Mouse (Mus musculus): Measurements from ENCODE around the gene Apoe. TPM values are rescaled to one million over a fixed set of nuclear protein-coding genes. Genes with fewer than 3 reads are reported as not detected.

The Apoe gene
- polyA plus RNA-seq (2014; fragmentation: Illumina TruSeq; extraction: RNeasy Lipid Tissue Mini Kit (QIAGEN cat#74804); ENCODE audit: low read depth, low replicate concordance), result 3.0 TPM

DNA sequence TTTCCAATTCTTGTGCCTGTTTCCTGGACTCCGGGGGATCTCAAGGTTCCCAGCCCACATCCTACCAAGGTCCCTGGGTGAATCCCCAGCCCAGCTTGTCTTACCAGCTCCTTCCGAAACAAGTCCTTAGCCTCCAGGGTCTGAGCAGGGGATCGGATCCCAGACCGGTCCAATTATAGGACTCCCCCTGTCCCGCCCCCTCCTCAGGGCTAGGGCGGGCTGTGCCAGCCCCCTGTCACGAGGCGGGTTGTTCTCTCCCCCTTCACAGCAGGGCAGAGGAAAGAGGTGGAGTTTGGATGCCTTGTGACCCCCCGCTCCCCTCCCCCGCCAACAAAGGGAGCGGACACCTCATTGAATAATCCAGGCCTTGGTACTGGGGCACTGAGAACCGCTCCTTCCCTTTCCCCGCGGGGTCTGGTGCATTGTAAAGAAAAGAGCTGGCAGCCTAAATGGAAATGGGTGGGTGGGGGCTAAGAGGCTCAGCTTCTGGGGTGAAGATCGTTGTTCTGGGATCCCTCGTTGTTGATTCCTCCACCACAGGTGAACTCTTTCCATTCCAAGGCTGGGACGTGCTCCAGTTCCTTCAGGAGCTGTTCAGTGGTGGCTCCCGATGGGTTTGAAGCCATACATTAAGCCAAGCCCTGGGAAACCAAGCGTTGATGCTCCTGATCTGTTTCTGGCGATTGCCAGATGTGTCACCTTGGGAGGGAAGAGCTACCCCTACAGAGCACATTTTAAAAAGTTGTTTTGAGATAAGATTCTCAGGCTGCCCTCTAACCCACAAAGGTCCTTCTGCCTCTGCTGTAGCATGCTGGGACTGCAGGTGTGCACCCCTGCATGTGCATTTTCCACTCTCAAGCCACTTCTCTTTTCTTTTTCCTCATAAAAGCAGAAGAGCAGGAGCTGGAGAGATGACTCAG is at the start of gene Apoe:
TSS of gene Apoe (minus strand) at position 282 of the 920 bp plus-strand sequence.

GRCm38 (mm10) chr7:19715239-19716054 is 16.5 kb upstream of the Apoe start, which contains the start of gene Tomm40:
Tomm40 (minus strand) TSS chr7:19715438.

DNA sequence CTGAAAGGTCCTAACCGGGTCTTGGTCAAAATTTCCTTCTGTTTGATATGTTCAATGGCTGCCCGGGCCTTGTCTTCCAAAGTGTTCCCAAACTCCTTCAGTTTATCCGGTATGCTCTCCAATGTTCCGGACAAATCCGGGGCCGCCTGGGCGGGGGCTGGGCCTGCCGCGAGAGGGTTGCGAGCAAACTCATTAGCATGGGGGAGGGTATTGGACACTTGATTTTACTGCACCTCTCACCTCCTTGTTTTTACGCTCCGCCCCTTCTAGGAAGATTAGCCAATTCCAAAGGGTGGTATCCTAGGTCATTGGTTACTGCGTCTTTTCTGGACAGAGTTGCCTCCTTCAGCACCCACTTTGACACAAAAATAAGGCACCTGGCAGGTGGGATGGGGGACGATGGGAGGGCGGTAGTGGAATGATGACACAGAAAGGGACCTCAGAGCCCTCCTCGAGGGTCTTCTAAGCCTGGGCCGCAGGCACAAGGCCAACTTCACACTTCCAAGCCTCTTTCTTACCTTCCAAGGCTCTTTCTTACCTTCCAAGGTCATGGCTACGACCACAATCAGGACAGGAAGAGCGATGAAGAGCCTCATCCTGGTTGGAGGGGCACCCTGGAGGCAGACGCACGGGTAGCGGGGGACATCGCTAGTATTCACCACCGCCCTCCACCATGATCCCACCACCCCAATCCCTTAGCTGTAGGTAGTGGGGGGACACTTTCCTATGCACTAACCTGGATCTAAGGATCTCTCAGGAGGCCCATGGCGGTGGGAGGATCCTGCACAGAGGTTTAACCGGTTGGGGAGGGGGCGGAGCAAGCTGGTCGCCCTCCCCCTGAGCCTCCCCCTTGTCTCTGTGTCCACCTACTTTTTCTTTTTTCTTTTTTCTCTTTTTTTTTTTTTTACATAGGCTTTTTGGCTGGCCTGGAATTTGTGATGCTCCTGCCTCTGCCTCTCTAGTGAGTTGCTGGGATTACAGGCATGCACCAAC is 6.8 kb downstream of the Apoe start, which contains the start of gene Apoc1:
TSS of gene Apoc1 (minus strand) at position 788 of the 993 bp plus-strand sequence.

DNA sequence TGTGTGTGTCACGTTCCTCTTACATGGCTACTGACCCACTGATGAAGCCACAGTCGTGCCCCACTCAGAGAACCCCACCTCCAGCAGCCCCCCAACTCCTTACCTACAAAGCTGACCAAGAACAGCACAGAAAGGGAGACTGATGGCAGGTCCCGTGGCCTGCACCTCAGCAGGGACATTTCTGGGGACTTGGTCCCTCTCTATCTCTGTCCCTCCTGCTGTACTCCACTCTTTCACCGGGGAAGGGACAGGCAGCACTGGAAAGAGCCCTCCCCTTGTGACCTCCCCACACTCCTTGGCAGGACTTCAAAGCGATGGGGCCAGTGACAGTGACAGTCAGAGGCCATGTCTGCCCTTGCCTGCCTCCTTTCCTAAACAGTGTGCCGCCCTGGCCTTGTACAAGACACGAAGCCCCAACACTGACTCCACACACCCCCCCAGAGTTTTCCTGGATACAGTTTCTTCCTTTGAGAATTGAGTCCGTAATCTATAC is 17.7 kb downstream of the Apoe start, which contains the start of the genes Gm44805 and Apoc4:
TSS of gene Gm44805 (minus strand) at position 222 of the 493 bp plus-strand sequence.
TSS of gene Apoc4 (minus strand) at position 278 of the 493 bp plus-strand sequence.

GRCm38 (mm10) chr7:19677872-19678271 is 21.1 kb downstream of the Apoe start, which contains the start of gene Apoc2:
Apoc2 (minus strand) TSS chr7:19677941.

DNA sequence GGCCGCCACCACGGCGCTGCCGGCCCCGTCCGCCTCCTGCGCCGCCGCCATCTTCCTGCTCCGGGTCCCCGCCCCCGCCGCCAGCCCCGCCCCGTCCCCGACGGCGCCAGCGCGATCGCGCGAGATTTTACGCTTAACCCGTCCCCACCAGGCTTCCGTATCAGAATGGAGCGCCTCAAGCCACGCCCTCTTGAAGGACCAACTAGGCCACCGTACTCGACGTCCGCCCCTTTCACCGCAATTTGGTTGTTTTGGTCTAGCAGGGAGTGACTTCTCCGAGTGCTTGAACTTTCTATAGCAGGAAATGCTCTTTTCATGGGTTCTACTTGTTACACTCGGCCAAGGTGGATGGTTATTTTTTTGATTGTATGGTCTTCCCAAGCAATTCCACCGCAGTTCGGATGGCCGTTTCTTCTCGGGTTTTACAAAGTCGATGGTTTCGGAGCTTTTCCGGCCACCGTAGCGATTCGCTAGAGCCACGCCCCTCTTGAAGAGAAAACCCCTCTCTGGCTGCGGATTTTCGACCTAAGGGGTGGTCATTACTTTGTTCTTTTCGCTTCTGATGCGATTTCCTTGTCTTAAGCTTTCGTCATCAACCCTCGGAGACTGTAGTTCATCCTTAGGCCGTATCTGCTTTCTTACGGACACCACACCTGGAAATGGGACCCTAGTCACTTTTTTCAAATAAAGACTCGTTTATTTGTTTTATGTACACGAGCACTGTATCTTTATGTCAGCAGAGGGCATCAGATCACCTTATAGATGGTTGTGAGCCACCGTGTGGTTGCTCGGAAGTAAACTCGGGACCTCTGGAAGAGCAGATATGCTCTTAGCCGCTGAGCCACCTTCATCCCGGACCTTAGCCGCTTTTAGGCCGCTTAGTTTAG is 33.8 kb downstream of the Apoe start, which contains the start of gene Clptm1:
TSS of gene Clptm1 (minus strand) at position 79 of the 887 bp plus-strand sequence.

Other genes with a start within 250 kb of the Apoe start
- gene Mark4, start 240.4 kb downstream of the Apoe start, polyA plus RNA-seq (2014; fragmentation: Illumina TruSeq; extraction: RNeasy Lipid Tissue Mini Kit (QIAGEN cat#74804); ENCODE audit: low read depth, low replicate concordance), result 1.4 TPM
- gene Exoc3l2, start 235.9 kb downstream of the Apoe start, polyA plus RNA-seq (2014; fragmentation: Illumina TruSeq; extraction: RNeasy Lipid Tissue Mini Kit (QIAGEN cat#74804); ENCODE audit: low read depth, low replicate concordance), result 2.0 TPM
- 2.0 TPM for gene Bloc1s3, start 190.8 kb downstream of the Apoe start, polyA plus RNA-seq (2014; fragmentation: Illumina TruSeq; extraction: RNeasy Lipid Tissue Mini Kit (QIAGEN cat#74804); ENCODE audit: low read depth, low replicate concordance)
- gene Trappc6a, start 190.8 kb downstream of the Apoe start, polyA plus RNA-seq (2014; fragmentation: Illumina TruSeq; extraction: RNeasy Lipid Tissue Mini Kit (QIAGEN cat#74804); ENCODE audit: low read depth, low replicate concordance), result not detected
- gene Nkpd1, start 181.3 kb downstream of the Apoe start, polyA plus RNA-seq (2014; fragmentation: Illumina TruSeq; extraction: RNeasy Lipid Tissue Mini Kit (QIAGEN cat#74804); ENCODE audit: low read depth, low replicate concordance), result not detected
- 0.43 TPM for gene Ppp1r37, start 136.1 kb downstream of the Apoe start, polyA plus RNA-seq (2014; fragmentation: Illumina TruSeq; extraction: RNeasy Lipid Tissue Mini Kit (QIAGEN cat#74804); ENCODE audit: low read depth, low replicate concordance)
- not detected for gene Zfp296, start 121.9 kb downstream of the Apoe start, polyA plus RNA-seq (2014; fragmentation: Illumina TruSeq; extraction: RNeasy Lipid Tissue Mini Kit (QIAGEN cat#74804); ENCODE audit: low read depth, low replicate concordance)
- 12.5 TPM for gene Gemin7, start 121.6 kb downstream of the Apoe start, polyA plus RNA-seq (2014; fragmentation: Illumina TruSeq; extraction: RNeasy Lipid Tissue Mini Kit (QIAGEN cat#74804); ENCODE audit: low read depth, low replicate concordance)
- gene Clasrp, start 94.7 kb downstream of the Apoe start, polyA plus RNA-seq (2014; fragmentation: Illumina TruSeq; extraction: RNeasy Lipid Tissue Mini Kit (QIAGEN cat#74804); ENCODE audit: low read depth, low replicate concordance), result 3.3 TPM
- 0.39 TPM for gene Relb, start 69.8 kb downstream of the Apoe start, polyA plus RNA-seq (2014; fragmentation: Illumina TruSeq; extraction: RNeasy Lipid Tissue Mini Kit (QIAGEN cat#74804); ENCODE audit: low read depth, low replicate concordance)
- 17.7 TPM for gene Clptm1, start 34.2 kb downstream of the Apoe start, polyA plus RNA-seq (2014; fragmentation: Illumina TruSeq; extraction: RNeasy Lipid Tissue Mini Kit (QIAGEN cat#74804); ENCODE audit: low read depth, low replicate concordance)
- not detected for gene Apoc2, start 21.2 kb downstream of the Apoe start, polyA plus RNA-seq (2014; fragmentation: Illumina TruSeq; extraction: RNeasy Lipid Tissue Mini Kit (QIAGEN cat#74804); ENCODE audit: low read depth, low replicate concordance)
- gene Gm44805, start 17.8 kb downstream of the Apoe start, polyA plus RNA-seq (2014; fragmentation: Illumina TruSeq; extraction: RNeasy Lipid Tissue Mini Kit (QIAGEN cat#74804); ENCODE audit: low read depth, low replicate concordance), result not detected
- not detected for gene Apoc4, start 17.7 kb downstream of the Apoe start, polyA plus RNA-seq (2014; fragmentation: Illumina TruSeq; extraction: RNeasy Lipid Tissue Mini Kit (QIAGEN cat#74804); ENCODE audit: low read depth, low replicate concordance)
- 9.0 TPM for gene Apoc1, start 6.5 kb downstream of the Apoe start, polyA plus RNA-seq (2014; fragmentation: Illumina TruSeq; extraction: RNeasy Lipid Tissue Mini Kit (QIAGEN cat#74804); ENCODE audit: low read depth, low replicate concordance)
- 0.38 TPM for gene Tomm40, start 16.2 kb upstream of the Apoe start, polyA plus RNA-seq (2014; fragmentation: Illumina TruSeq; extraction: RNeasy Lipid Tissue Mini Kit (QIAGEN cat#74804); ENCODE audit: low read depth, low replicate concordance)
- 7.8 TPM for gene Nectin2, start 51.3 kb upstream of the Apoe start, polyA plus RNA-seq (2014; fragmentation: Illumina TruSeq; extraction: RNeasy Lipid Tissue Mini Kit (QIAGEN cat#74804); ENCODE audit: low read depth, low replicate concordance)
- not detected for gene Bcam, start 71.8 kb upstream of the Apoe start, polyA plus RNA-seq (2014; fragmentation: Illumina TruSeq; extraction: RNeasy Lipid Tissue Mini Kit (QIAGEN cat#74804); ENCODE audit: low read depth, low replicate concordance)
- not detected for gene Cblc, start 97.6 kb upstream of the Apoe start, polyA plus RNA-seq (2014; fragmentation: Illumina TruSeq; extraction: RNeasy Lipid Tissue Mini Kit (QIAGEN cat#74804); ENCODE audit: low read depth, low replicate concordance)
- gene Bcl3, start 123.6 kb upstream of the Apoe start, polyA plus RNA-seq (2014; fragmentation: Illumina TruSeq; extraction: RNeasy Lipid Tissue Mini Kit (QIAGEN cat#74804); ENCODE audit: low read depth, low replicate concordance), result 0.53 TPM
- gene Gm19345, start 152.8 kb upstream of the Apoe start, polyA plus RNA-seq (2014; fragmentation: Illumina TruSeq; extraction: RNeasy Lipid Tissue Mini Kit (QIAGEN cat#74804); ENCODE audit: low read depth, low replicate concordance), result not detected
- gene Ceacam16, start 162.1 kb upstream of the Apoe start, polyA plus RNA-seq (2014; fragmentation: Illumina TruSeq; extraction: RNeasy Lipid Tissue Mini Kit (QIAGEN cat#74804); ENCODE audit: low read depth, low replicate concordance), result not detected
- gene Ceacam19, start 188.8 kb upstream of the Apoe start, polyA plus RNA-seq (2014; fragmentation: Illumina TruSeq; extraction: RNeasy Lipid Tissue Mini Kit (QIAGEN cat#74804); ENCODE audit: low read depth, low replicate concordance), result not detected
- 7.9 TPM for gene Pvr, start 222.0 kb upstream of the Apoe start, polyA plus RNA-seq (2014; fragmentation: Illumina TruSeq; extraction: RNeasy Lipid Tissue Mini Kit (QIAGEN cat#74804); ENCODE audit: low read depth, low replicate concordance)